Mouse (Mus musculus) neural tube, embryonic 15.5 days (tissue): Measurements from ENCODE around the gene Ap3s2. TPM values are rescaled to one million over a fixed set of nuclear protein-coding genes. Genes with fewer than 3 reads are reported as not detected.

ENCODE experiments used
- ATAC-seq: fragments of 200-750 bp; cut with Nextera tagmentation; 2 replicates; pipeline ENCODE4 v1.8.0; 2017; ENCODE audit warnings: mild to moderate bottlenecking, moderate TSS enrichment, moderate library complexity; ENCODE audit not compliant: low FRiP score
- H3K27ac ChIP-seq: fragments of 300-500 bp; sonication (generic); replicated peaks from 2 replicates; pipeline ENCODE4 v1.5.1; 2015; ENCODE audit warnings: mild to moderate bottlenecking, inconsistent platforms
- H3K27me3 ChIP-seq: fragments of 300-500 bp; sonication (generic); replicated peaks from 2 replicates; pipeline ENCODE4 v1.6.1; 2015; ENCODE audit warnings: inconsistent platforms
- H3K36me3 ChIP-seq: fragments of 300-500 bp; sonication (generic); 2 replicates; pipeline ENCODE4 v1.6.1; 2015; ENCODE audit warnings: inconsistent platforms
- H3K4me1 ChIP-seq: fragments of 300-500 bp; sonication (generic); 2 replicates; pipeline ENCODE4 v1.6.1; 2015; ENCODE audit warnings: inconsistent platforms
- H3K4me2 ChIP-seq: fragments of 300-500 bp; sonication (generic); 2 replicates; pipeline ENCODE4 v1.6.1; 2015; ENCODE audit warnings: inconsistent platforms, mild to moderate bottlenecking, moderate library complexity
- H3K4me3 ChIP-seq: fragments of 300-500 bp; sonication (generic); replicated peaks from 2 replicates; pipeline ENCODE4 v1.5.1; 2015; ENCODE audit warnings: mild to moderate bottlenecking, inconsistent platforms
- H3K9ac ChIP-seq: fragments of 300-500 bp; sonication (generic); replicated peaks from 2 replicates; pipeline ENCODE4 v1.6.1; 2015; ENCODE audit warnings: mild to moderate bottlenecking, inconsistent platforms
- H3K9me3 ChIP-seq: fragments of 300-500 bp; sonication (generic); replicated peaks from 2 replicates; pipeline ENCODE4 v1.6.1; 2016; ENCODE audit warnings: inconsistent platforms
- WGBS: fragments of 180-500 bp; shearing (Covaris S2); methylation state at CpG from one replicate; pipeline ENCODE4 v1.1.7; 2015; ENCODE audit warnings: mixed read lengths; 5-methylcytosine and 5-hydroxymethylcytosine counted together
- polyA plus RNA-seq: library from polyadenylated mRNA; unstranded; fragments of >200 nt; fragmentation: Nextera tagmentation; extraction: Ambion mirVana; gene quantifications from 2 replicates; pipeline ENCODE4 v1.2.1, GENCODE M21; 2015

Ap3s2 gene
- polyA plus RNA-seq, 1 experiment from 2014 or later: 42.8 TPM

DNA sequence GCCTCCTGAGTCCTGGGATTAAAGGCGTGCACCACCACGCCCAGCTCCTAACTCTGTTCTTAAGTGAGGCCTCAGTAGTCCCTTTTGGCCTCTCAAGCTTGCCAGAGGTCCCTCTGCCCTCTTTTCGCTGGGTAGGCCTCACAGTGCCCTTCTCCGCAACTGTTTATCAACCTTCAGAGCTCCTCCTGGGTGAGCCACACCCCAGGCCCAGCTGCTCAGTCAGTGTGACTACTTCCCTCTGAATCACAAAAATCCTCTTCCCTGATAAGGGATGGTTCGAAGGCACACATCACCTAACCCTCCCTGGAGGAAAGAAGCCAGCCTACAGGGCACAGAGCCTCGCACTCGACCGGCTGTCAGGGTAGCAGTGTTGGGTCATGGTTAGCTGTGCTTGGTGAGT is 58.7 kb downstream of the Ap3s2 start:
- Histone ChIP-seq H3K4me2 (no peak overlapping the region), H3K36me3 (no peaks in the 10 kb centered on the region), H3K9me3 (no peaks in the 10 kb centered on the region), H3K9ac (no peak overlapping the region), H3K4me3 (no peak overlapping the region), H3K27me3 (no peaks in the 10 kb centered on the region), H3K4me1 (no peaks in the 10 kb centered on the region), H3K27ac (no peak overlapping the region)
- ATAC-seq: no peak
- 89% methylated on average over 8 of the region's 8 CpGs for WGBS

DNA sequence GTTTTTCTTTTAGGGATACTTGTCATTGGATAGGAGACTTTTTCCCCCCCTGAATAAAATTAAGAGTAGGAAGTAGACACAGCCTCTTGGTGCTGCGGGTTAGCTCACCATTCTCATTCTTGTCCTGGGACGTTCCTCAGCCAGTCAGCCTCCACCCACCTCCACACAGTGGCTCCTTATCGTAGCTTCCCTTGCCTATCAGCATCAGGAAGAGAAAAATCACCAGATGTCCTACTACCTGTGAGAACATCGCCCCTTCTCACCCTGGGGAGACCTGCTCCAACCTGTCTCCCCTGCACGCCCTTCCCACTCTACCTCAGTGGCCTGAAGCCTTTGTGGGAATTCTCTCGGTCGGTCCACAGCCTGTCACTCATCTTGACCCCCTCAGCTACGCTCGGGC is 59.6 kb downstream of the Ap3s2 start, which contains the start of gene Anpep:
Gene Anpep (minus strand): TSS at position 249 of the 400 bp plus-strand sequence.
- H3K4me1 ChIP-seq: no peaks in the 10 kb centered on the region
- ATAC-seq: no peak
- H3K4me2 ChIP-seq: no peak within 1 kb of the TSS
- H3K9me3 ChIP-seq: no peaks in the 10 kb centered on the region
- H3K36me3 ChIP-seq: no peaks in the 10 kb centered on the region
- 92% methylated on average over 9 of the region's 9 CpGs for WGBS
- no peak within 1 kb of the TSS for H3K4me3 ChIP-seq
- H3K27ac ChIP-seq: no peak within 1 kb of the TSS
- H3K27me3 ChIP-seq: no peaks in the 10 kb centered on the region
- H3K9ac ChIP-seq: no peak within 1 kb of the TSS

DNA sequence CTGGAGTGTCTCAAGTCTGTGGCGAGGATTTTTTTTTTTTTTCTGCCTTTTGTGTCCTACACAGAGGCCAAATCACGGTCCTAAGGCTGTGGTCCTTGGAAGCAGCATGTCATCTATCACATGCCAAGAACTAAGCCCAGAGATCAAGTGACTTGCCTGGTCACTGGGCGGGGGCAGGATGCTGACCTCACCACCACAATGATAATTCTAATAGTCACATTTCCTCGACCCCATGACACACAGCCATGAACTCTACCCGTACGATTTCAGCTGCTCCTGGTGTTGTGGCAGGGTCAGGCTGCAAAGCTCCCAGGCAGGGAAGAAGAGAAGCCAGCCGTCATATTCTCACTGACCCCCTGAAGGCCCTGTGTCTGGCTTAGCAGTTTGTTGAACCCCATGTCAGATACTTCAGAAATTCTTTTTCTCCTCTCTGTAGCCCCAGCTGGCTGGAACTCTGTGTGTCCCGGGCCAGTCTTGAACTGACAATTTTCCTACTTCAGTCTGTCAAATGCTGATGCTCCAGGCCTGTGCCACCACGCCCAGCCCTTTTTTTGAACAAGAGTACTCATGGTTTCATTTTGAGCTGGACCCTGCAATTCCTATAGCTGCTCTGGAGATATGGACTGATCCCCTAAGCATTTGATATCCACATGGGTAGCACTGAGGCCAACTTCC is 61.4 kb downstream of the Ap3s2 start:
- H3K9ac ChIP-seq: no peak overlapping the region
- no peak overlapping the region for H3K27ac ChIP-seq
- H3K4me1 ChIP-seq: no peaks in the 10 kb centered on the region
- H3K9me3 ChIP-seq: no peaks in the 10 kb centered on the region
- no peaks in the 10 kb centered on the region for H3K36me3 ChIP-seq
- H3K27me3 ChIP-seq: no peaks in the 10 kb centered on the region
- H3K4me2 ChIP-seq: no peak overlapping the region
- H3K4me3 ChIP-seq: no peak overlapping the region
- 67% methylated on average over 9 of the region's 9 CpGs for WGBS
- ATAC-seq: no peak

DNA sequence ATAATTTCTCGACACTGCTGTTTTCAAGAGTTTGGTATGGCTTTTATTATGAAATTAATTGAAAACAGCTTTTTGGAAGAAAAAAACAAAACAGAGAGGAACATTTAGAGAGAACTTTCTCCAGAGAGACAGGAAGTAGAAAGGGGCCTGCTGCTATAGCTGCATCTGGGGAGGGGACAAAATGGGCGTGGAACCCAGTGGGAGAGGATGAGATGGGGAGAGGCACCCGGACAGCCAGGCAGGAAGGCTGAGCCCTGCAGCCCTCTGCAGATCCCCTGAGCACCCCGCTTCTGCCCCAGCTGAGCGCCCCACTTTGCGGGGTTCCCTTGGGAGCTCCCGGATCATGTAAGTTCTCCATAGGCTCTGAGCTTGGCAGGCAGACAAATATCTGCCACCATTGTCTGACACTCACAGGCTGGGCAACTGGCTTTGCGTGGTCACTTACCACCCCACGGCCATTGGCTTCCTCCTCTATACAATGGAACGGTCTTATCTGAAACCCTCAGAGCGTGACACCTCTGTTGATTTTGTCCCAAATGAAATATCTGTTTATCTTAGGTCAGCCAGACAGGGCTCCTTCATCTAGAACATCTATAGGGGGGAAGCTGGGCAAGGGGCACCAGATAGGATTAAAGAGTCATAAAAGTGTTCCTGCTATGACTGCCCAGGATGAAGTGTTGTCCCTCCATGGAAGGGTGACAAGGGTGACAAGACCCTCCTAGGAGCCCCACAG is 62.1 kb downstream of the Ap3s2 start:
- Histone ChIP-seq H3K4me3 (no peak overlapping the region), H3K4me1 (no peaks in the 10 kb centered on the region), H3K27me3 (no peaks in the 10 kb centered on the region), H3K9ac (no peak overlapping the region), H3K4me2 (no peak overlapping the region), H3K27ac (no peak overlapping the region), H3K36me3 (no peaks in the 10 kb centered on the region), H3K9me3 (no peaks in the 10 kb centered on the region)
- no peak for ATAC-seq
- 76% methylated on average over 11 of the region's 11 CpGs for WGBS

DNA sequence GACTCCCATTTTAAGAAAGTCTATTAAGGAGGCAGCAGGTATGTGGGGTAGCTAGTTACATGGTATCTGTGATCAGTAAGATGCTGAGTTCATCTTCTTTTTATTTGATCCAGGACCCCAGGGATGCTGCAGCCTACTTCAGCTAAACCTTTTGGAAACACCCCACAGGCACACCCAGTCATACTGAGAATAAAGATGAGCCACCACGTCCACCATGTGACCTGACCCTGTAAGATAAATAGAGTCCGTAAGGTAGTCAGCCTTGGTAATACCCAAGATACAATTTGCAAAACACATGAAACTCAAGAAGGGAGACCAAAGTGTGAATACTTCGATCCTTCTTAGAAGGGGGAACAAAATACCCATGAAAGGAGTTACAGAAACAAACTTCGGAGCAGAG is 64.1 kb downstream of the Ap3s2 start:
- no peak overlapping the region for H3K4me3 ChIP-seq
- no peak overlapping the region for H3K27ac ChIP-seq
- no peak for ATAC-seq
- H3K36me3 ChIP-seq: no peaks in the 10 kb centered on the region
- no peaks in the 10 kb centered on the region for H3K9me3 ChIP-seq
- 87% methylated on average over 4 of the region's 4 CpGs for WGBS
- H3K9ac ChIP-seq: no peak overlapping the region
- no peak overlapping the region for H3K4me2 ChIP-seq
- H3K27me3 ChIP-seq: no peaks in the 10 kb centered on the region
- no peaks in the 10 kb centered on the region for H3K4me1 ChIP-seq

DNA sequence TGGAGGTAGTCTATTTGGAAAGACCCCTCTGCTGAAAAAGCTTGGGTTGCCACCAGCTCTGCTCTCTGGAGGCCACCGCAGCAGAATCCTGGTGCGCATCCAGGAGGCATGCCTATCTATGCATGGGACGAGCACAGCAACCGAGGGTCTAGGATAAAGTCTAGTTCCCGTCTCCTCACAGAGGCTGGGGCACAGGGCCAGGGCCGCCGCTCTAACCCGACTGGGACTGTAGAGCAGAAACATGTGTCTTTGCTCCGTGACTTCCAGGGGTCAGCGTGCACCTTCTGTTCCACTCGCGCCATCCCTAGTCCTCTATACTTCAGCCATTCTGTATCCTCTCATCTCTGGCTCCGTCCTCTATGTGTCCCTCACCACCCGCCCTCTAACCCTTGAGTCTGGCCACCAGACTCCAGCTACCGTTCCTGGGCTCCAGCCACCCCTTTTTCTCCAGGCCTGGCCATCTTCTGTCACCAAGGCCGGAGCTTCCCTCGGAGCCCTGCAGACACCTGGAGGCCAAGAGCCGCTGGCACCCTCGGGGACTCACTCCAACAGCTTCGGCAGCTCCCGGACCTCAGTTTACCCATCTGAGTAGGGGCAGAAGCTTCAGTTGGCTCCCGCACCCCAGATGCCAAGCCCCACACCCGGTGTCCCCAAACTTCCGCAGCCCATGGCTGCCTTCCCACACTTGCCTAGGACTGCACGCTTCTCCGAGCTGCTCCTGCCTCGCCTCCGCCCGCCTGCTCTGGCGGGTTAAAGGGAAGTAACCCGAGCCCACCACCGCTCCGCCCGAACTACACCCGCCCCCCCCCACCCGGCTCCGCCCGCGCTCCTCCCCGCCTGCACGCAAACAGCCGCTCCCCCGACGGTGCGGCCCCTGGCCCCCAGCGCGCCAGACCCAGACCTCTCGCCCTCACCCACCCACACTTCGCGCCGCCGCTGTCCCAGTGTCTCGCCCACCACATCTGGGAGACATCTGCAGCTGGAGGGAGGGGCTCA is 72.7 kb downstream of the Ap3s2 start:
- Histone ChIP-seq H3K27me3 (peaks cover 16% of the 10 kb centered on the region), H3K9me3 (no peaks in the 10 kb centered on the region), H3K27ac (no peak overlapping the region), H3K9ac (no peak overlapping the region), H3K4me3 (peak overlapping the region; percentile 30), H3K4me1 (peaks cover 9% of the 10 kb centered on the region; the same call in 1 of the 2 replicates), H3K36me3 (no peaks in the 10 kb centered on the region), H3K4me2 (peak overlapping the region; percentile 56)
- ATAC-seq: no peak
- WGBS: 13% methylated on average over 53 of the region's 53 CpGs

DNA sequence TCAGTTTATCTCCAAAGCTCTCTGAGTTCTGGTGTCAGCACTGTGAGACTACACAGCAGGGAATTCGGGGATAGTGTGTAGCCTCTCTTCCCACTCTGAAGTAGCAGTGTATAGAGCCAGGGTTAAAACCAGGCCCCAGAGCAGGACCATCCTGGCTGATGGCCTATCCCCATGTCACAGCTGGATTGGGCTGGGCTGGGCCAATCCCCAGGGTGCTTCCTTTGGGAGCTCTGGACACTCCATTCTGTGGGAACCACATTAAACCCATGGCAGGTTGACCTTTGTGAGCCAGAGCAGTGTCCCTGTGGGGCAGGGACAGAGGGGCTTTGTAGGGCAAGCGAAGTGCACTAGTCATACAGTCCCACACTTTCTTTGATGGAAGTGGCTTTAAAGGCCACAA is 74.1 kb downstream of the Ap3s2 start:
- H3K27me3 ChIP-seq: peaks cover 16% of the 10 kb centered on the region
- WGBS: 67% methylated on average over 2 of the region's 2 CpGs
- ATAC-seq: no peak

DNA sequence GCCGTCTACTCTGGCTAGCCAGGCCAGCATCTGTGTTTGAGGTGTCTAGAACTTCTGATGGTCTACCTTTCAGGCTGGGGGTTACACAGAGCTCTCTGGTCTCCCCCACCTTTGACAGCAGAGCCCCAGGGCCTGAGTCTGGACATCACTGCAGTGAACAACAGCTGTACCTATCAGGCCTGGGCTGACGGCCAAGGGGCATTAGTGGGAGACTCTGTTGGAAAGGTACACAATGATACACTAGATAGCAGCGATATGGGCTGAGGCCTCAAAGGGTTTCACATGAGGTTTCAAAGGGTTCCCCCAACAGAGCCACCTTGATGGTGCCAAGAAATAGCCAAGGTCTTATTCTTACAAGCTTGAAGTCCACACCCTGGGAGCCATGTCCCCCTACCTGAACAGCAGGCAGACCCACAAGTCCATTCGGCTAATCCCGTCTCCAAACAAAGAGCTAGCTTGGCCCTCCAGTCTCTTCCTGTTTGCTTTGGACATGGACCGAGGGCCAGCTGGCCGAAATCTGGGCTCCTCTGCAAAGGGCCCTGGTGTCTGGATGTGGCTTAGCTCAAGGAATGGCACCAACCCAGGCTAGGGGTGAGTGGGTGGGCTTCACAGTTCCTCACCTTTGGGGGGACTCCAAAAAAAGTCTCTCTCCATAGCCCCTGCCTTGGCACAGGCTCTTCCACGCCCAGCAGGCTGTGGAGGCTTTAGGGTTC is 76.2 kb downstream of the Ap3s2 start:
- Histone ChIP-seq H3K9ac (no peak overlapping the region), H3K9me3 (no peaks in the 10 kb centered on the region), H3K4me3 (no peak overlapping the region), H3K36me3 (no peaks in the 10 kb centered on the region), H3K4me1 (peaks cover 9% of the 10 kb centered on the region; the same call in 1 of the 2 replicates), H3K27ac (no peak overlapping the region), H3K27me3 (peaks cover 16% of the 10 kb centered on the region), H3K4me2 (no peak overlapping the region)
- 85% methylated on average over 8 of the region's 8 CpGs for WGBS
- ATAC-seq: no peak

More for the DNA sequence above, 74.1 kb downstream of the Ap3s2 start:
- H3K4me1 ChIP-seq: peaks cover 9% of the 10 kb centered on the region; the same call in 1 of the 2 replicates
- H3K36me3 ChIP-seq: no peaks in the 10 kb centered on the region
- H3K27ac ChIP-seq: no peak overlapping the region
- no peak overlapping the region for H3K4me2 ChIP-seq
- no peak overlapping the region for H3K4me3 ChIP-seq
- no peak overlapping the region for H3K9ac ChIP-seq
- H3K9me3 ChIP-seq: no peaks in the 10 kb centered on the region

DNA sequence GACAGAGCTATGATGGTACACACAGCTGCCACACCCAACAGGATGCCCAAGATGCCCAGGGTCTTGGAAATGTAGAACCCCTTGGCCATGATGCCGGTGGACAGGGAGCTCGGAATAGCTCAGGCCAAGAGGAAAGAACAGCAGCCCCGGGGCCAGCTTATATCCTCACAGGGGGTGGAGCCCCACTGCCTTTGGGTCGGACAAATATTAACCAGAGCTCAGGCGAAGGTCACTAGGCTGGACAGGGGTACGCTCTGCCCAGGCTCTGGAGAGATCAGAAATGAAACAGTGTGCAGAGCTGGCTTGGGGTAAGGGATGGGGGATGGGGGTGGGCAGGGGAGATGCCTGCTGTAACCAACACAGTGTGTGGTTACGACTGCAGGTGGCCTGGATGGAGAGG is 78.3 kb downstream of the Ap3s2 start:
- H3K4me1 ChIP-seq: peaks cover 3% of the 10 kb centered on the region; the same call in 1 of the 2 replicates
- no peak overlapping the region for H3K4me3 ChIP-seq
- no peaks in the 10 kb centered on the region for H3K9me3 ChIP-seq
- ATAC-seq: no peak
- no peak overlapping the region for H3K9ac ChIP-seq
- H3K4me2 ChIP-seq: no peak overlapping the region
- no peak overlapping the region for H3K27ac ChIP-seq
- peaks cover 5% of the 10 kb centered on the region for H3K27me3 ChIP-seq
- WGBS: 64% methylated on average over 7 of the region's 7 CpGs
- no peaks in the 10 kb centered on the region for H3K36me3 ChIP-seq

DNA sequence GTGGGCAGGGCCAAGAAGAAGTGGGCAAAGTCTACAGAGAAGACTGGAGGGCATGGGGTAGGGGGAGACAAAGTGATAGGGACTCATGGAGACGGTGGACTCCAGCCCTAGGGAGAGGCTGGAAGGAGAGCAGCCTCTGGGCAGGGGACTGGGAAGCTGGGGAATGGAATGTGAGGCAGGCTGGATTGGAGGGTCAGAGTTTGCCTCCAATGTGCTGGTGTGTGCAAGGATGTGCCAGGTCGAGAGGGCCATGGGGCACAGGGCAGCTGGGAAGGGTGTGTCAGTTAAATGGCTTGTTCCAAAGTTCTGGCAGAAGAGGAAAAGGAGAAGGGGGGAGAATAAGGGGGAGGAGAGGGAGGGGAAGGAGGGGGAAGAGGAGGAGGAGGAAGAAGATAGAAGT is 83.2 kb downstream of the Ap3s2 start:
- no peaks in the 10 kb centered on the region for H3K9me3 ChIP-seq
- 77% methylated on average over 2 of the region's 2 CpGs for WGBS
- H3K27me3 ChIP-seq: no peaks in the 10 kb centered on the region
- H3K4me2 ChIP-seq: no peak overlapping the region
- no peak for ATAC-seq
- no peaks in the 10 kb centered on the region for H3K4me1 ChIP-seq
- no peak overlapping the region for H3K27ac ChIP-seq
- H3K9ac ChIP-seq: no peak overlapping the region
- no peak overlapping the region for H3K4me3 ChIP-seq
- no peaks in the 10 kb centered on the region for H3K36me3 ChIP-seq

DNA sequence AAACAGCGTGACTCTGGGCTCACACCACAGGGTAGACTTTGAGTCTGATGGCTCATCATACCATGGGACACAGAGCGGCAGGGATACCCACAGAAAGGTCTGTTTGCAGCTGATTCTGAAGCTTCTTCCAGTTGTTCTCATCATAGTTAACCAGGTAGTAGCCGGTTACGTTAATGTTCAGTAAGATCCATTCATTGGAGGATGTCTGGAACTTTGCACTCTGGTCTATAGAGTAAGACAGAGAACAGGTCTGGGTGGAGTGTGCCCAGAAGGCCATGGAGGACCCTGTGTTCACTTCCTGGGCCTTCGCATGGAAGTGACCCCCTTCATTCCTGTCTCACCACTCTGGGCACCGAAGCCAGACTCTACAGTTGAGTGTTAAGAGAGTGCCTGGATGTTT is 85.3 kb downstream of the Ap3s2 start:
- Histone ChIP-seq H3K4me1 (no peaks in the 10 kb centered on the region), H3K9ac (no peak overlapping the region)
- 92% methylated on average over 6 of the region's 6 CpGs for WGBS

More for the DNA sequence above, 85.3 kb downstream of the Ap3s2 start:
- no peak overlapping the region for H3K4me3 ChIP-seq
- H3K4me2 ChIP-seq: no peak overlapping the region
- H3K27me3 ChIP-seq: no peaks in the 10 kb centered on the region
- H3K27ac ChIP-seq: no peak overlapping the region
- no peaks in the 10 kb centered on the region for H3K9me3 ChIP-seq
- H3K36me3 ChIP-seq: no peaks in the 10 kb centered on the region
- ATAC-seq: no peak; the same call in 1 of the 2 replicates
